Mouse (Mus musculus) thymus, adult 2 months (tissue): ENCODE results near the gene Jak2.

Source experiments
- CTCF ChIP-seq: fragments of 200-500 bp; IDR thresholded peaks from 2 replicates; pipeline ENCODE4 v1.5.1; 2012; ENCODE audit warnings: mild to moderate bottlenecking, control low read depth, low read length, moderate library complexity, borderline replicate concordance; ENCODE audit not compliant: control insufficient read depth, poor library complexity, insufficient read depth; ENCODE audit errors: extremely low read depth
- POLR2A ChIP-seq: fragments of 200-500 bp; IDR thresholded peaks from 2 replicates; pipeline ENCODE4 v1.6.1; 2012; ENCODE audit warnings: mild to moderate bottlenecking, low read length, control low read depth, moderate library complexity; ENCODE audit not compliant: control insufficient read depth, poor library complexity, insufficient read depth; ENCODE audit errors: extremely low read depth

GRCm38 (mm10) chr19:29267075-29267868 is 15.6 kb downstream of the Jak2 start:
- no peak for TF ChIP-seq CTCF
- no peak for TF ChIP-seq POLR2A
